Mouse (Mus musculus) CH12.LX (cell line): ENCODE measurements around the gene Cdh23. TPM values are rescaled to one million over a fixed set of nuclear protein-coding genes. Genes with fewer than 3 reads are reported as not detected.

Source experiments
- DNase-seq: peaks from one replicate; pipeline ENCODE4 v3.0.0-alpha.2; 2013; ENCODE audit errors: extremely low read depth
- H3K27ac ChIP-seq: 2 replicates; pipeline ENCODE4 v1.5.1; 2012; ENCODE audit warnings: low read depth, mild to moderate bottlenecking, control low read depth, moderate library complexity; ENCODE audit not compliant: insufficient read depth
- H3K27me3 ChIP-seq: replicated peaks from 2 replicates; pipeline ENCODE3; 2012; ENCODE audit warnings: inconsistent platforms
- H3K36me3 ChIP-seq, 2 experiments: replicated peaks in 1 of 2; 2 replicates each; pipeline versions ENCODE3 to v1.6.1; 2012; ENCODE audit warnings: inconsistent platforms in 1 of 2, low read length in 1 of 2, mild to moderate bottlenecking in 1 of 2, mixed read lengths in 1 of 2, moderate library complexity in 1 of 2; ENCODE audit not compliant: control insufficient read depth in 1 of 2, insufficient read depth in 1 of 2
- H3K4me1 ChIP-seq, 2 experiments: 2 replicates each; pipeline ENCODE4 v1.6.1; 2012; ENCODE audit warnings: inconsistent platforms in 1 of 2, moderate library complexity in 1 of 2; ENCODE audit not compliant: insufficient read depth in 2 of 2, control insufficient read depth in 1 of 2
- H3K4me2 ChIP-seq: 2 replicates; pipeline ENCODE4 v1.6.1; 2012; ENCODE audit warnings: low read depth, mild to moderate bottlenecking, control low read depth; ENCODE audit not compliant: poor library complexity, insufficient read depth, severe bottlenecking
- H3K4me3 ChIP-seq, 3 experiments: fragments of 150-350 bp in 1 of 3; sonication (generic) in 1 of 3; replicated peaks in 1 of 3; 2 replicates each; pipeline versions ENCODE3 to v1.5.1; 2011 to 2012; ENCODE audit warnings: low read depth in 2 of 3, low read length in 2 of 3, mild to moderate bottlenecking in 2 of 3, moderate library complexity in 2 of 3, control low read depth in 1 of 3, improper control_type of control experiment in 1 of 3, inconsistent platforms in 1 of 3, mixed read lengths in 1 of 3; ENCODE audit not compliant: poor library complexity in 1 of 3
- H3K79me2 ChIP-seq: replicated peaks from 2 replicates; pipeline ENCODE4 v1.6.1; 2012; ENCODE audit warnings: mild to moderate bottlenecking, moderate library complexity; ENCODE audit not compliant: control insufficient read depth, poor library complexity, insufficient read depth, severe bottlenecking; ENCODE audit errors: extremely low read depth
- H3K9ac ChIP-seq: 2 replicates; pipeline ENCODE4 v1.6.1; 2012; ENCODE audit warnings: low read depth, mild to moderate bottlenecking, control low read depth, moderate library complexity; ENCODE audit not compliant: insufficient read depth
- H3K9me3 ChIP-seq: replicated peaks from 2 replicates; pipeline ENCODE3; 2012; ENCODE audit warnings: low read length, inconsistent platforms, mixed read lengths
- BHLHE40 ChIP-seq: IDR thresholded peaks from 2 replicates; pipeline ENCODE4 v1.6.1; 2011; ENCODE audit warnings: mild to moderate bottlenecking, low read depth, low read length, improper control_type of control experiment
- CHD1 ChIP-seq: IDR thresholded peaks from 2 replicates; pipeline ENCODE4 v1.6.1; 2012; ENCODE audit warnings: low read depth, low read length, improper control_type of control experiment, inconsistent platforms
- E2F4 ChIP-seq: IDR thresholded peaks from 2 replicates; pipeline ENCODE4 v1.6.1; 2011; ENCODE audit warnings: low read depth, low read length, improper control_type of control experiment; ENCODE audit not compliant: insufficient replicate concordance
- ETS1 ChIP-seq: conservative IDR thresholded peaks from 2 replicates; pipeline ENCODE4 v1.6.1; 2012; ENCODE audit warnings: low read depth, mild to moderate bottlenecking, inconsistent platforms, low read length, improper control_type of control experiment, moderate library complexity
- HCFC1 ChIP-seq: IDR thresholded peaks from 2 replicates; pipeline ENCODE4 v1.6.1; 2012; ENCODE audit warnings: low read depth, mild to moderate bottlenecking, inconsistent platforms, low read length, improper control_type of control experiment
- IRF4 ChIP-seq: IDR thresholded peaks from 2 replicates; pipeline ENCODE4 v1.6.1; 2014; ENCODE audit warnings: low read depth, mild to moderate bottlenecking, inconsistent platforms, low read length, improper control_type of control experiment
- JUND ChIP-seq: conservative IDR thresholded peaks from 2 replicates; pipeline ENCODE4 v1.6.1; 2011; ENCODE audit warnings: low read depth, low read length, improper control_type of control experiment
- MAFK ChIP-seq: IDR thresholded peaks from 2 replicates; pipeline ENCODE4 v1.6.1; 2011; ENCODE audit warnings: low read length, improper control_type of control experiment; ENCODE audit not compliant: insufficient replicate concordance
- MAZ ChIP-seq: IDR thresholded peaks from 2 replicates; pipeline ENCODE4 v1.6.1; 2012; ENCODE audit warnings: low read depth, mild to moderate bottlenecking, inconsistent platforms, low read length, improper control_type of control experiment, moderate library complexity
- MEF2A ChIP-seq: IDR thresholded peaks from 2 replicates; pipeline ENCODE4 v1.6.1; 2014; ENCODE audit warnings: low read depth, mild to moderate bottlenecking, inconsistent platforms, low read length, improper control_type of control experiment, borderline replicate concordance
- MYC ChIP-seq: IDR thresholded peaks from 2 replicates; pipeline ENCODE4 v1.6.1; 2011; ENCODE audit warnings: low read depth, mild to moderate bottlenecking, improper control_type of control experiment, low read length
- NELFE ChIP-seq: IDR thresholded peaks from 2 replicates; pipeline ENCODE4 v1.6.1; 2011; ENCODE audit warnings: low read depth, low read length, improper control_type of control experiment
- POLR2A ChIP-seq: IDR thresholded peaks from 2 replicates; pipeline ENCODE4 v1.6.1; 2011; ENCODE audit warnings: low read depth, mild to moderate bottlenecking, improper control_type of control experiment, low read length
- POLR2AphosphoS2 ChIP-seq: IDR thresholded peaks from 2 replicates; pipeline ENCODE4 v1.6.1; 2011; ENCODE audit warnings: low read depth, low read length, improper control_type of control experiment
- RAD21 ChIP-seq: IDR thresholded peaks from 2 replicates; pipeline ENCODE4 v1.6.1; 2011; ENCODE audit warnings: low read depth, mild to moderate bottlenecking, low read length, improper control_type of control experiment, moderate library complexity
- RCOR1 ChIP-seq: conservative IDR thresholded peaks from 2 replicates; pipeline ENCODE4 v1.6.1; 2012; ENCODE audit warnings: low read depth, mild to moderate bottlenecking, inconsistent platforms, low read length, improper control_type of control experiment
- SIN3A ChIP-seq: IDR thresholded peaks from 2 replicates; pipeline ENCODE4 v1.6.1; 2012; ENCODE audit warnings: low read length, improper control_type of control experiment, inconsistent platforms
- SMC3 ChIP-seq: IDR thresholded peaks from 2 replicates; pipeline ENCODE4 v1.6.1; 2011; ENCODE audit warnings: low read depth, low read length, improper control_type of control experiment
- TBP ChIP-seq: conservative IDR thresholded peaks from 2 replicates; pipeline ENCODE4 v1.6.1; 2011; ENCODE audit warnings: low read depth, low read length, improper control_type of control experiment
- TCF12 ChIP-seq: IDR thresholded peaks from 2 replicates; pipeline ENCODE4 v1.6.1; 2014; ENCODE audit warnings: low read depth, mild to moderate bottlenecking, inconsistent platforms, low read length, improper control_type of control experiment
- UBTF ChIP-seq: IDR thresholded peaks from 2 replicates; pipeline ENCODE4 v1.6.1; 2012; ENCODE audit warnings: low read depth, mild to moderate bottlenecking, inconsistent platforms, low read length, improper control_type of control experiment, moderate library complexity
- USF2 ChIP-seq: conservative IDR thresholded peaks from 2 replicates; pipeline ENCODE4 v1.6.1; 2011; ENCODE audit warnings: low read depth, low read length, improper control_type of control experiment
- ZC3H11A ChIP-seq: IDR thresholded peaks from 2 replicates; pipeline ENCODE4 v1.6.1; 2012; ENCODE audit warnings: low read depth, mild to moderate bottlenecking, inconsistent platforms, low read length, improper control_type of control experiment
- ZNF384 ChIP-seq: IDR thresholded peaks from 2 replicates; pipeline ENCODE4 v1.6.1; 2012; ENCODE audit warnings: low read depth, low read length, improper control_type of control experiment, inconsistent platforms
- dilution Hi-C: fragments of 300-500 bp; cut with MboI; formaldehyde crosslinking; loops from 2 replicates; pipeline ENCODE4 v1.14.3; 2020; ENCODE audit warnings: low sequenced_read_pairs; ENCODE audit not compliant: extremely low pct_unique_long_range_greater_than_20kb, extremely low pct_ligation_motif_present
- in situ Hi-C: fragments of 300-500 bp; cut with MboI; formaldehyde crosslinking; loops from 3 replicates; pipeline ENCODE4 v1.14.3; 2019; ENCODE audit warnings: low sequenced_read_pairs, low pct_ligation_motif_present, low pct_unique_long_range_greater_than_20kb, mixed read lengths
- polyA plus RNA-seq: library from polyadenylated mRNA; unstranded; fragments of >175 nt; gene quantifications from 2 replicates; pipeline ENCODE4 v1.2.1, GENCODE M21; 2012; ENCODE audit warnings: low read depth; ENCODE audit not compliant: insufficient read length
- total RNA-seq, 2 experiments: library from RNA; depleted of rRNA; stranded (reverse); fragments of 300-350 nt in 1 of 2; fragments of >200 nt in 1 of 2; gene quantifications; 2 replicates each; pipeline ENCODE4 v1.2.3; 2012 to 2014

The Cdh23 gene
- total and polyA plus RNA-seq, 3 experiments, result 0.20 to 0.73 (median 0.30) TPM

DNA sequence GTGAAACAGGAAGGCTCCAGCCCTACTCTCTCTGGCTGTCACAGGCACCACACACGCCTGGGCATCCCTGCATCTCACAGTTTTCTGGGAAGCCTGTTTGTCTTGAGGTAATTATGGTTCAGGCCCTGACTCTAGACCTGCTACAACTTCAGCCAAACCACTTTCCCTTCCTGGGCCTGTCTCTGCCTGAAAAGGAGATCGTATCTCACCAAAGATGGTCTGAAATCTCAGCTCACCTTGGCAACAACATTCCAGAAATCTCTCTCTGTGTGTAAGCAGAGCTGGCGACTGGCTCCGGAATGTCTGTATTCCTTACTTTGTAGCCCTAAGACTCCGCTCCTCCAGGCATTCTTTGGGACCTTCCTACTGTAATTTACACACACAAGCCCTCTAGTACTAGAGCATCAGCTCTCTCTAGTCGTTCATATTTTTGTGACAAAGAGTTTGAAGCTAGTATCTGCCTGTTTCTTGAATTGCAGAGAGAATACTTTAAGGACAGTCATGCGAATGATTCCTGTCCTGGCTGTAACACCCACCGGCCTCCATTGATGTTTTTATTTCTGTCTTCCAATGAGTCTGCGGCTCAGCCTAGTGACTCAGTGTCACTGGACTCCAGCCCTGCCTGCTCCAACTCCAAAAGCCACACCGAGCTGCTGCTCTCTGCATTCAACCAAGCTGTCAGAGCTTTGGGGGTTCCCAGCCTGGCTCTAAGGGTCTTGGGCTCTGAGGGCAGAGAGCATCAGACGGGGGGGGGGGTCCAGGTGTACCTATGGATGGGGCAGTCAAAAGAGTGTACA is 341.2 kb downstream of the Cdh23 start:
- Histone ChIP-seq H3K4me1 (peaks cover 14 to 16% of the 10 kb centered on the region in 2 experiments), H3K27ac (no peak overlapping the region), H3K79me2 (no peaks in the 10 kb centered on the region), H3K9me3 (no peaks in the 10 kb centered on the region), H3K9ac (no peak overlapping the region), H3K27me3 (no peaks in the 10 kb centered on the region), H3K4me3 (no peak overlapping the region), H3K4me2 (no peak overlapping the region), H3K36me3 (peaks cover 10% of the 10 kb centered on the region in 2 experiments)
- in situ Hi-C loops, result loop anchor here (5.0 kb wide), 1 partner anchor 37 kb away; no protein-coding TSS in a partner anchor
- no peak for DNase-seq
- dilution Hi-C loops, result no loop called here
- TF ChIP-seq USF2 (no peak), E2F4 (no peak), SMC3 (no peak), MEF2A (no peak), TCF12 (no peak), RCOR1 (no peak), ETS1 (no peak), TBP (no peak), MAFK (no peak), SIN3A (no peak), UBTF (no peak), ZNF384 (no peak), CHD1 (no peak), BHLHE40 (no peak), NELFE (no peak), MAZ (no peak), POLR2AphosphoS2 (no peak)

DNA sequence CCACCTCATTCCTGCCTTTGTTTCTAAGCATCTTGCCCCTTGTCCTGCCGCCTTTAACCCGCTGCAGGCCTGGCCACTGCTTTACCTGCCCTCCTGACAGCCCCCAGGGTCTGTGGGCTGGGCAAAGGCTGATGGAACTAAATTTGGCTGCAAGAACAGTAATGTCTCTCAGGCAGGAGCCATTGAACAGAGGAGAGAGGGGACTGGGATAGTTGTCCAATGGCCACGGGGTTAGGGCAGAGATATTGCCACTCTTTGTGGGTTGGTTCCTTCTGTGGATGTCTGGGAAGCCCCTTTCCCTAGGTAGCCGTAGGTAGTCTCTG is 342.3 kb downstream of the Cdh23 start:
- H3K4me3 ChIP-seq, result no peak overlapping the region
- H3K9ac ChIP-seq, result no peak overlapping the region
- DNase-seq, result no peak
- H3K27me3 ChIP-seq, result no peaks in the 10 kb centered on the region
- TF ChIP-seq ZNF384, result no peak
- no peak for TF ChIP-seq MEF2A
- TF ChIP-seq ZC3H11A, result no peak
- TF ChIP-seq TCF12, result no peak
- TF ChIP-seq HCFC1, result no peak
- no peak for TF ChIP-seq IRF4
- TF ChIP-seq JUND, result no peak
- no peak for TF ChIP-seq RAD21
- no peak for TF ChIP-seq MYC
- no peak for TF ChIP-seq CHD1
- no peak for TF ChIP-seq BHLHE40
- TF ChIP-seq ETS1, result no peak
- no peak for TF ChIP-seq POLR2A
- no peak for TF ChIP-seq E2F4
- no peak overlapping the region for H3K4me2 ChIP-seq
- peaks cover 22 to 28% of the 10 kb centered on the region in 2 experiments for H3K4me1 ChIP-seq
- dilution Hi-C loops, result no loop called here
- H3K9me3 ChIP-seq, result no peaks in the 10 kb centered on the region
- peaks cover 7 to 9% of the 10 kb centered on the region in 2 experiments for H3K36me3 ChIP-seq
- in situ Hi-C loops, result loop anchor here (5.0 kb wide), 1 partner anchor 38 kb away; no protein-coding TSS in a partner anchor
- H3K27ac ChIP-seq, result no peak overlapping the region
- no peaks in the 10 kb centered on the region for H3K79me2 ChIP-seq
